Mouse (Mus musculus) stomach, postnatal 0 days (tissue): ENCODE measurements around the gene Ddx18. TPM values are rescaled to one million over a fixed set of nuclear protein-coding genes. Genes with fewer than 3 reads are reported as not detected.
A peak's percentile ranks its signal among the peaks of the same experiment; 100 is the strongest.

Experiments
- ATAC-seq: fragments of 200-750 bp; cut with Nextera tagmentation; 2 replicates; pipeline ENCODE4 v1.8.0; 2017; ENCODE audit not compliant: low FRiP score, low TSS enrichment
- DNase-seq: peaks from one replicate; pipeline ENCODE4 v3.0.0-alpha.2; 2016; ENCODE audit warnings: low spot score
- H3K27ac ChIP-seq: fragments of 300-500 bp; sonication (generic); replicated peaks from 2 replicates; pipeline ENCODE4 v1.5.1; 2014; ENCODE audit warnings: mild to moderate bottlenecking, control low read depth
- H3K27me3 ChIP-seq: fragments of 300-500 bp; sonication (generic); 2 replicates; pipeline ENCODE4 v1.6.1; 2014; ENCODE audit warnings: low read length; ENCODE audit not compliant: control insufficient read depth, insufficient read depth
- H3K36me3 ChIP-seq: fragments of 300-500 bp; sonication (generic); 2 replicates; pipeline ENCODE4 v1.6.1; 2014; ENCODE audit warnings: low read length, mixed read lengths; ENCODE audit not compliant: control insufficient read depth, insufficient read depth
- H3K4me1 ChIP-seq: fragments of 300-500 bp; sonication (generic); replicated peaks from 2 replicates; pipeline ENCODE4 v1.6.1; 2014; ENCODE audit warnings: antibody characterized with exemption; ENCODE audit not compliant: control insufficient read depth, insufficient read depth
- H3K4me2 ChIP-seq: fragments of 300-500 bp; sonication (generic); replicated peaks from 2 replicates; pipeline ENCODE4 v1.6.1; 2014; ENCODE audit warnings: low read depth, mild to moderate bottlenecking, control low read depth, moderate library complexity
- H3K4me3 ChIP-seq: fragments of 300-500 bp; sonication (generic); 2 replicates; pipeline ENCODE4 v1.5.1; 2014; ENCODE audit warnings: low read depth, low read length, control low read depth
- H3K9ac ChIP-seq: fragments of 300-500 bp; sonication (generic); 2 replicates; pipeline ENCODE4 v1.6.1; 2014; ENCODE audit warnings: mild to moderate bottlenecking, low read length, control low read depth, mixed read lengths
- H3K9me3 ChIP-seq: fragments of 300-500 bp; sonication (generic); 2 replicates; pipeline ENCODE4 v1.6.1; 2016; ENCODE audit warnings: low read length; ENCODE audit not compliant: control insufficient read depth
- CTCF ChIP-seq: IDR thresholded peaks from 2 replicates; pipeline ENCODE4 v1.5.1; 2016; ENCODE audit warnings: antibody characterized with exemption, low read depth, mild to moderate bottlenecking, moderate library complexity
- EP300 ChIP-seq: optimal IDR thresholded peaks from 2 replicates; pipeline ENCODE3; 2016; ENCODE audit warnings: antibody characterized with exemption
- WGBS: fragments of 180-500 bp; shearing (Covaris S2); extraction: QIAGEN DNeasy Blood & Tissue Kit; methylation state at CpG from one replicate; pipeline ENCODE4 v1.1.7; 2014; 5-methylcytosine and 5-hydroxymethylcytosine counted together
- polyA plus RNA-seq: library from polyadenylated mRNA; unstranded; fragments of >200 nt; fragmentation: Nextera tagmentation; extraction: Ambion mirVana; gene quantifications from 2 replicates; pipeline ENCODE4 v1.2.1, GENCODE M21; 2015

Ddx18 gene
- 37.5 and 40.7 TPM in 2 replicates for polyA plus RNA-seq

DNA sequence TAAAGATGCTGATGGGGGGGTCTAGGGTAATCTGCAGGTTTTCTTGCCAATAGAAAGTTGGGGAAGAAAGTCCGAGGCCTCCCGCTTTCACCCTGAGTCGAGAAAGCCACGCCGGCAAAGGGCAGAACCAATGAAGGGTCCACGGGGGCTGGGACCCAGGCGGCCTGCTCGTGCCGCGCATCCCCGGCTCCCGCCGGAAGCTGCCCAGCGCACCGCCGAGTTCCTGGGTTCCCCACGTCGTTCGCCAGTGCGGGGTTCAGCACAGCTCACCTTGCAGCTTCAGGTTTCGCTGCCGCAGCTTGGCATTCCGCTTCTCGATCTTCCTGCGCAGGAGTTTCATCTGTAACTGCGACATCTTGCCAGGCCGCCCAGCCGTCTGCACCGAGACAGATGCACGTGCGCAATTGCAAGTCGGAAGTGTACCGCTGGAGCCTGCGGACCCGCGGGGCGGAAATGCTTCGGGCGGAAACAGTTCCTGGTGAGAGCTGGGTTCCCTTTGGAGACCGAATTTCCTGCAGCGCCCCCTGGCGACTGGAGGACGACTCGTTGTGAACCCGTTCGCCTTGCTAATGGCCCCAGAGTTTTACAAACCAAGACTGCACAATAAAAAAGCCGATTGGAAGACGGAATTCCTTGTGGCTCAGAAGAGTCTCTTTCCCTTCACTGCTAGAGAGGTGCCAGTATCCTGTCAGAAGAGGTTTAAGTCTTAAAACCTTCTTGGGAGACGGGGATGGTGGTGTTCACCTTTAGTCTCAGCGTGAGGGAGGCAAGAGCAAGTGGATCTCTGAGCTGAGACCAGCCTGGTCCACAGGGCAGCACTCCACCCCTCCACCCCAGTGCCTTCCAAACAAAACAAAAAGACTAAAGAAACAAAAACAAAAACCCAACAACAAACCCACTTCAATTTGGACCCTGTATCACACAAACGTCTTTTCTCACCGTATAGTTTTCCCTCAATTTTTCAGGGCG is at the start of gene Ddx18:
TSS of gene Ddx18 (minus strand) at position 469 of the 969 bp plus-strand sequence.
- Histone ChIP-seq H3K4me2 (peak within 1 kb of the TSS; percentile 48), H3K36me3 (peaks cover 9% of the 10 kb centered on the region; the same call in 1 of the 2 replicates), H3K9me3 (no peaks in the 10 kb centered on the region), H3K9ac (peak within 1 kb of the TSS; percentile 52), H3K27ac (peak within 1 kb of the TSS; percentile 78), H3K27me3 (no peaks in the 10 kb centered on the region), H3K4me1 (no peaks in the 10 kb centered on the region), H3K4me3 (peak within 1 kb of the TSS; percentile 75)
- TF ChIP-seq CTCF (peak; percentile 90), EP300 (peak; percentile 49)
- peak; percentile 96 for DNase-seq
- peak; percentile 98 for ATAC-seq
- WGBS = 7% methylated on average over 53 of the region's 53 CpGs

DNA sequence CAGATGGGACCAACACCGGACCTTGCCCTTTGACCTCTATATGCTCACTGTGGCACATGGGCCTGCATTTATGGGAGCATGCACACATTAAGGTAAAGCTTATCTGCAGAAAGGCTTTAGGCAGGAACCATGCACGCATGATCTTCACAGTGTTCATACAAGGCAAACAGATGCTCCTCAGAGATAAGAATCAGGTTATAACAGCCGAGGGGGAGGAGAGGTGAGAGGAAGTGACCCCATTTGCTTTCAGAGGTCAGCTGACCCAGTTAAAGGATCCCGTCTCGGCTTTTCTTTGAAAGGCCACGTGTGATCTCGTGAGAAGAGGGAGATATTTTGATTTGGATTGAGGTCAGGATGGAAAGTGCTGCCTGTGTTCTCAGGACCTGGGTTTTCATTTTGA is 40.2 kb upstream of the Ddx18 start:
- 50% methylated on average over 7 of the region's 7 CpGs for WGBS

DNA sequence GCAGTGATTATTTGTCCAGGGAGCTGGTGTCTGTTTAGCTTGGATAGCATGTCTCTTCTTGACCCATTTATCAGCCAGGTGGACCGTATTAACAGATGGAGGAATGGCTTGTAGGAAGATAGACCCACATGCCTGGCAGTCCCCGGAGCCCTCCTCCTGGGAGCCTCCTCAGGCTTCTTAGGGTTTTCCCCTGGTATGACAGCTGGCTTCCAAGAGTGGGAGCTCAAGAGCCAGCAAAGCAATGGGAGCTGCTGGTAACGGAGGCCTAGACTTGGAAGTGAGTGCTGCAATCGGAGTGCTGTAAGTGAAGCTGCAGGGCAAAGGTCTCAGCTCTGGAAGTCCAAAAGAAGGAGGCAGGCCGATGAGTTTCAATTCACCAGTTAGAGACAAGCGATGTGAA is 37.3 kb upstream of the Ddx18 start:
- DNase-seq (no peak), ATAC-seq (no peak)
- Histone ChIP-seq H3K4me3 (no peak overlapping the region), H3K4me1 (no peaks in the 10 kb centered on the region), H3K4me2 (no peak overlapping the region), H3K27ac (no peak overlapping the region), H3K9me3 (no peaks in the 10 kb centered on the region), H3K36me3 (no peaks in the 10 kb centered on the region), H3K9ac (no peak overlapping the region), H3K27me3 (no peaks in the 10 kb centered on the region)
- TF ChIP-seq CTCF (peak; percentile 30), EP300 (no peak)
- WGBS = 42% methylated on average over 6 of the region's 6 CpGs

More for the DNA sequence above, 40.2 kb upstream of the Ddx18 start:
- H3K4me3 ChIP-seq = no peak overlapping the region
- H3K9ac ChIP-seq = no peak overlapping the region
- ATAC-seq = no peak
- no peaks in the 10 kb centered on the region for H3K9me3 ChIP-seq
- H3K27me3 ChIP-seq = no peaks in the 10 kb centered on the region
- no peak for DNase-seq
- H3K4me1 ChIP-seq = no peaks in the 10 kb centered on the region
- TF ChIP-seq EP300 (no peak), CTCF (no peak)
- no peak overlapping the region for H3K27ac ChIP-seq
- no peaks in the 10 kb centered on the region for H3K36me3 ChIP-seq
- H3K4me2 ChIP-seq = no peak overlapping the region

DNA sequence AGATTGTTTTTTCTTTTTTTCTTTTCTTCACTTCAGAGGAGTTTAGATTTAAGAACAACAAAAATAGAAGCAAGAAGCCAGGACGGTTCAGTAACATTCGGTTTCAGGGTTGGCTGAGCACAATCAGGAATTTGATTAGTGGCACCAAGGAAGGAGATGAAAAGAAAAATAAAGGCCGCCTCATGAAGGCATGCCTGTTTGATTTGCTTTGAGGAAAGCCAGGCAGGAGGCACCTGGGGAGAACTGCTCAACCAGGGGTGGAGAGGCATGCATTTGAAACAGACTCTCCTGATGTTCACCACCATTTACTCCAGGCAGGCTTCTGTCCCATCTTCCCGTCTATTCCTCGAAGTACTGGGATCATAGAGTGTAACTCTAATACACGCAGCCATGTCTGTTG is 34.1 kb upstream of the Ddx18 start:
- DNase-seq (no peak), ATAC-seq (no peak)
- Histone ChIP-seq H3K27me3 (no peaks in the 10 kb centered on the region), H3K9me3 (no peaks in the 10 kb centered on the region), H3K36me3 (no peaks in the 10 kb centered on the region), H3K4me2 (no peak overlapping the region), H3K4me1 (no peaks in the 10 kb centered on the region), H3K27ac (no peak overlapping the region), H3K4me3 (no peak overlapping the region), H3K9ac (no peak overlapping the region)
- no peak for TF ChIP-seq CTCF
- TF ChIP-seq EP300 = no peak
- WGBS = 82% methylated on average over 6 of the region's 6 CpGs

DNA sequence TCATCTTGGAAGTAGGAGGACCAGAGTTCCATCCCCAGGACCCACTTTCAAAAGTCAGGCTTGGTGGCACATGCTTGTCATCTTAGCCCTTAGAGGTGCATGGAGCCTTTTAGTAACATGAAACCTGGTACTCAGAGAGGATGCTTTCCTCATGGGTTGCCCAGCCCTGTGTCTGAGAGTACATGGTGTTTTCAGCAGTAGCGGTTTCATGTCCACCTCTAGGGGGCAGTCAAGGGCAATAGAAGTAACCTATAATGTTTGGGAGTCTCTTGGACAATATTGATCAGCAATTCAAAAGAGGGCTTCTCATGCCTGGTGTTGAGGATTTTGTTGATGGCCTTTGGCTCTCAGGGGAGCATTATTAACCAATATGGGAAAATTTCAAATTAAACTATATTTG is 33.3 kb upstream of the Ddx18 start:
- Histone ChIP-seq H3K4me1 (no peaks in the 10 kb centered on the region), H3K4me3 (no peak overlapping the region), H3K9ac (no peak overlapping the region), H3K9me3 (no peaks in the 10 kb centered on the region), H3K27me3 (no peaks in the 10 kb centered on the region), H3K27ac (no peak overlapping the region), H3K36me3 (no peaks in the 10 kb centered on the region), H3K4me2 (no peak overlapping the region)
- no peak for TF ChIP-seq EP300
- peak; percentile 57 for TF ChIP-seq CTCF
- DNase-seq (no peak), ATAC-seq (no peak)
- 31% methylated on average over 1 of the region's 1 CpGs for WGBS

DNA sequence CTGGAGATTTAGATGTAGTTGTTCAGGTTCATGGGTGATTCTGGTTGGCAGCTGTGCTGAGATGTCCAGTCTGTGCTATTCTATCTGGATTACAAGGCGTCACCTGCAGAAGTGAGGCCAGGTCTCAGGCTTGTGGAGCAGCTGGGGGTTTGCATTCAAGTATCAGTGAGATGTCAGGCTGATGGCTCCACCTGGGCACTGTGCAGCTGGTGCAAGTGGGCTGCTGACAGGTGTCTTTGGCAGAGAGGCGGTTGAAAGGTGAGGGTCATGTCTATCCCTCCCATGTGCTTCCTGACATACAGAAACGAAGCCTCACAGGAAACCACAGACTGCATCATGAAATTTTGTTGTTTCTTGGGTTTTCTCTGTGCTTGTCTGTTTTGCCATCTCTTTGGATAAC is 30.6 kb upstream of the Ddx18 start:
- H3K9ac ChIP-seq = no peak overlapping the region
- ATAC-seq = no peak
- H3K27me3 ChIP-seq = no peaks in the 10 kb centered on the region
- H3K27ac ChIP-seq = no peak overlapping the region
- H3K36me3 ChIP-seq = no peaks in the 10 kb centered on the region
- no peak for DNase-seq
- no peaks in the 10 kb centered on the region for H3K4me1 ChIP-seq
- TF ChIP-seq CTCF = no peak
- TF ChIP-seq EP300 = no peak
- no peaks in the 10 kb centered on the region for H3K9me3 ChIP-seq
- H3K4me2 ChIP-seq = no peak overlapping the region
- 48% methylated on average over 3 of the region's 3 CpGs for WGBS
- H3K4me3 ChIP-seq = no peak overlapping the region
